Comparison of ENCODE assay signal across 9 mouse cellular contexts in genomic region chr11:66526981-66527320, GRCm38 (mm10). TPM values are rescaled to one million over a fixed set of nuclear protein-coding genes. Genes with fewer than 3 reads are reported as not detected.
DNase-seq lines count a peak whose midpoint lies in the region; ATAC-seq and TF ChIP-seq lines count a peak whose summit lies in the region.
"Had no signal": no experiment of that assay in that cellular context is flagged by ENCODE, and none has a peak within 500 bp of the region (broad histone marks: within the 10 kb centered on the region; RNA-seq: fewer than 3 reads in every experiment).

No protein-coding gene starts in this region.

- DNase-seq in kidney, postnatal 25 days, result no peak
- no peak for DNase-seq in hindbrain, embryonic 14.5 days (ENCODE audit: low spot score)
- DNase-seq in midbrain, embryonic 14.5 days, result no peak
- DNase-seq in ovary, postnatal 36 days (ENCODE audit: low spot score), result no peak
- no peak for DNase-seq in frontal cortex, postnatal 25 days (ENCODE audit: low spot score in 2 of 2)
- DNase-seq in cerebellum, adult 9-10 months, result no peak

- no peak overlapping the region for H3K9ac ChIP-seq in kidney, embryonic 16.5 days (replicated peaks; ENCODE audit: low read length)
- H3K9ac ChIP-seq in hindbrain, embryonic 14.5 days, result peak overlapping the region; percentile 69; the same call in 1 of the 2 replicates
- no peak overlapping the region for H3K9ac ChIP-seq in midbrain, embryonic 14.5 days (replicated peaks; ENCODE audit: low read length)

- 5% methylated on average over 5 of the region's 5 CpGs for WGBS in kidney, embryonic 16.5 days
- WGBS in hindbrain, embryonic 14.5 days, result 2% methylated on average over 5 of the region's 5 CpGs
- 6% methylated on average over 5 of the region's 5 CpGs for WGBS in midbrain, embryonic 14.5 days

- H3K27me3 ChIP-seq in kidney, embryonic 16.5 days (ENCODE audit: insufficient read depth, low read length), result peaks cover 75% of the 10 kb centered on the region
- H3K27me3 ChIP-seq in hindbrain, embryonic 14.5 days (ENCODE audit: control insufficient read depth, insufficient read depth, low read length), result peaks cover 28% of the 10 kb centered on the region
- peaks cover 29% of the 10 kb centered on the region for H3K27me3 ChIP-seq in midbrain, embryonic 14.5 days (ENCODE audit: control insufficient read depth, insufficient read depth, low read length)

- no peaks in the 10 kb centered on the region for H3K9me3 ChIP-seq in kidney, embryonic 16.5 days (ENCODE audit: low read length)
- no peaks in the 10 kb centered on the region for H3K9me3 ChIP-seq in hindbrain, embryonic 14.5 days (ENCODE audit: control insufficient read depth, low read length)
- no peaks in the 10 kb centered on the region for H3K9me3 ChIP-seq in midbrain, embryonic 14.5 days (ENCODE audit: control insufficient read depth, low read length)
- H3K9me3 ChIP-seq: megakaryocyte, embryonic 14.5 days had no signal

- H3K27ac ChIP-seq in kidney, embryonic 16.5 days (ENCODE audit: low read length), result no peak overlapping the region
- H3K27ac ChIP-seq in cortical plate, adult 2 months (ENCODE audit: insufficient read depth, low read length), result no peak overlapping the region
- no peak overlapping the region for H3K27ac ChIP-seq in hindbrain, embryonic 14.5 days
- no peak overlapping the region for H3K27ac ChIP-seq in midbrain, embryonic 14.5 days (replicated peaks; ENCODE audit: low read depth, low read length)

- no peaks in the 10 kb centered on the region for H3K36me3 ChIP-seq in kidney, embryonic 16.5 days (ENCODE audit: insufficient read depth, low read length)
- no peaks in the 10 kb centered on the region for H3K36me3 ChIP-seq in hindbrain, embryonic 14.5 days (replicated peaks; ENCODE audit: control insufficient read depth, insufficient read depth)
- H3K36me3 ChIP-seq in midbrain, embryonic 14.5 days (ENCODE audit: control insufficient read depth, insufficient read depth, low read length), result no peaks in the 10 kb centered on the region

- no peak for TF ChIP-seq POLR2A in cortical plate, adult 2 months (IDR thresholded peaks at IDR 0.05; ENCODE audit: extremely low read depth, insufficient read depth, low read length)

- TF ChIP-seq CTCF in cortical plate, adult 2 months (IDR thresholded peaks at IDR 0.05; ENCODE audit: extremely low read depth, insufficient read depth, low read length), result peak; percentile 25; the same call in 1 of the 2 replicates

- peak overlapping the region; percentile 97 for H3K4me2 ChIP-seq in kidney, embryonic 16.5 days (replicated peaks; ENCODE audit: low read depth, low read length)
- peak overlapping the region; percentile 89 for H3K4me2 ChIP-seq in hindbrain, embryonic 14.5 days (replicated peaks)
- H3K4me2 ChIP-seq in midbrain, embryonic 14.5 days (ENCODE audit: low read length), result peak overlapping the region; percentile 91

- peak overlapping the region; percentile 56 for H3K4me3 ChIP-seq in kidney, embryonic 16.5 days (ENCODE audit: low read length)
- H3K4me3 ChIP-seq in cortical plate, adult 2 months (ENCODE audit: insufficient read depth, low read length), result peak overlapping the region; percentile 35
- peak overlapping the region; percentile 71 for H3K4me3 ChIP-seq in hindbrain, embryonic 14.5 days (replicated peaks; ENCODE audit: low read length)
- peak overlapping the region; percentile 69 for H3K4me3 ChIP-seq in midbrain, embryonic 14.5 days (replicated peaks; ENCODE audit: low read depth, low read length)
- H3K4me3 ChIP-seq: megakaryocyte, embryonic 14.5 days had no signal

- peaks cover 12% of the 10 kb centered on the region; the same call in 1 of the 2 replicates for H3K4me1 ChIP-seq in kidney, embryonic 16.5 days (ENCODE audit: insufficient read depth, low read length)
- peaks cover 2% of the 10 kb centered on the region; the same call in 1 of the 2 replicates for H3K4me1 ChIP-seq in cortical plate, adult 2 months (ENCODE audit: control insufficient read depth, insufficient read depth, low read length)
- H3K4me1 ChIP-seq in hindbrain, embryonic 14.5 days (replicated peaks; ENCODE audit: control insufficient read depth, insufficient read depth, low read length), result no peaks in the 10 kb centered on the region
- peaks cover 4% of the 10 kb centered on the region; the same call in 1 of the 2 replicates for H3K4me1 ChIP-seq in midbrain, embryonic 14.5 days (ENCODE audit: control insufficient read depth, insufficient read depth, low read length)

- ATAC-seq in kidney, embryonic 16.5 days (ENCODE audit: low FRiP score, low TSS enrichment), result no peak
- ATAC-seq in hindbrain, embryonic 14.5 days (ENCODE audit: low FRiP score), result peak; percentile 13; the same call in 1 of the 2 replicates
- peak; percentile 12; the same call in 1 of the 2 replicates for ATAC-seq in midbrain, embryonic 14.5 days (ENCODE audit: low FRiP score, low TSS enrichment)

RNA-seq across cellular contexts. Expression of gene Shisa6, which starts 1.2 kb away (rescaled TPM):
- polyA plus RNA-seq in kidney, embryonic 16.5 days (2015; fragmentation: Nextera tagmentation; extraction: Ambion mirVana), result 0.26 and 0.85 TPM in 2 replicates
- polyA plus RNA-seq in cortical plate, adult 2 months (2012; rRNA removed), result 4.8 and 9.8 TPM in 2 replicates
- 8.0 and 8.5 TPM in 2 replicates for polyA plus RNA-seq in hindbrain, embryonic 14.5 days (2014; fragmentation: Nextera tagmentation; extraction: Ambion mirVana)
- polyA plus RNA-seq in midbrain, embryonic 14.5 days (2014; fragmentation: Nextera tagmentation; extraction: Ambion mirVana), result 2.9 and 3.8 TPM in 2 replicates
